Mouse (Mus musculus) right cerebral cortex, adult 18-20 months (tissue): ENCODE measurements around the gene Man1c1.

Source experiments
- DNase-seq: peaks from one replicate; pipeline ENCODE4 v3.0.0; 2022; ENCODE audit warnings: mixed read lengths

The Man1c1 gene

DNA sequence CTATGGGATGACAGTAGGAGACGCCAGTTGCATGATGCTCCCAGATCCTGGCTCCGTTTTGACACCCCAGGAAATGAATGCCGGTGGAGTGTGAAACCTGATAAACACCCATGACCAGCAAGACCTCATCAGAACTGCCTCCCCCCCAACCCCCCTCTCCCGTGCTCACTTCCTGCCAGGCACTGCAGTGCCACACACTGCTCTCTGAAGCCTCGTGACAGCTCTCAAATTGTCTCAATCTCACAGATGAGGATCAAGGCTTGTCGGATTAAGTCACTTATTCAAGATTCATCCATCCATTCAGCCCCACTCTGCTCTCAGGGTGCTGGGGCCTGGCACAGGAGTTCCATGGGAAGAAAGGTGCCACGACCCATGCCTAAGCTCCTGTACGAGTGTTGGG lies 102.7 kb downstream of the Man1c1 start:
- no peak for DNase-seq

DNA sequence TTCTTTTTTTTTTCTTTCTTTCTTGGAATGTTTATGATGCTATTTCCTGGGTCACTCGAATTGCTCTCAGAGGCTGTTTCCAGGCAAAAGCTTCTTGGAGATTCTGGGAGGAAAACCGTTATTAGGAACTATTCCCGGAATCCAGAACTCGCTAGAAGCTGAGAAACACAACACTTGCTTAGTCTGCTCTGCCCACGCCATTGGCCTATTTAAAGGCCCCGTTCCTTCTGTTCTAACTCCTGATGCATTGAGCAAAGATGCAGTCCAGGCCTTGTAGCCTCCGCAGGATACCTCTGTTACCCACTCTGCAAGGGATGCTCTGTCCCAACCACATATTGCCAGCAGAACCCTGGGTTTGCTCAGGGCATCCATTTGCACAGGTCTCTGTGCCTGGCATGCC lies 103.3 kb downstream of the Man1c1 start:
- DNase-seq = peak; percentile 64

DNA sequence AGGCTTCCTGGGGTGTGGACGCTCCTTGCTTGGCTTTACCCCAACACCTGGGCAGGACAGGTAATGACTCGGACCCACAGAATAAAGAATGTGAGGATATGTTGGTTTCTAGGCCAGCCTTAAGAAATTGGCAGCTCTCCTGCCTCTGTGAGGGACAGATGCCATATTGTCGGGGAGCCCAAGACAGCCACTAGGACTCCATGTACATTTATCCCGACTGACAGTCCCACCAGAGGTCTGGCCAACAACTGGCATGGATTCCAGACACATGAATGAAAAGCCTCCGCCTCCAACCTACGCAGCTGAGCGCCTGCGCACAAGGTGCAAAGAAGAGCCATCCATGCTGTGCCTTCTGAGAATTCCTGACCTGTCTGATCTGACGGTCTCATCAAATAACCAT lies 104.0 kb downstream of the Man1c1 start:
- no peak for DNase-seq

DNA sequence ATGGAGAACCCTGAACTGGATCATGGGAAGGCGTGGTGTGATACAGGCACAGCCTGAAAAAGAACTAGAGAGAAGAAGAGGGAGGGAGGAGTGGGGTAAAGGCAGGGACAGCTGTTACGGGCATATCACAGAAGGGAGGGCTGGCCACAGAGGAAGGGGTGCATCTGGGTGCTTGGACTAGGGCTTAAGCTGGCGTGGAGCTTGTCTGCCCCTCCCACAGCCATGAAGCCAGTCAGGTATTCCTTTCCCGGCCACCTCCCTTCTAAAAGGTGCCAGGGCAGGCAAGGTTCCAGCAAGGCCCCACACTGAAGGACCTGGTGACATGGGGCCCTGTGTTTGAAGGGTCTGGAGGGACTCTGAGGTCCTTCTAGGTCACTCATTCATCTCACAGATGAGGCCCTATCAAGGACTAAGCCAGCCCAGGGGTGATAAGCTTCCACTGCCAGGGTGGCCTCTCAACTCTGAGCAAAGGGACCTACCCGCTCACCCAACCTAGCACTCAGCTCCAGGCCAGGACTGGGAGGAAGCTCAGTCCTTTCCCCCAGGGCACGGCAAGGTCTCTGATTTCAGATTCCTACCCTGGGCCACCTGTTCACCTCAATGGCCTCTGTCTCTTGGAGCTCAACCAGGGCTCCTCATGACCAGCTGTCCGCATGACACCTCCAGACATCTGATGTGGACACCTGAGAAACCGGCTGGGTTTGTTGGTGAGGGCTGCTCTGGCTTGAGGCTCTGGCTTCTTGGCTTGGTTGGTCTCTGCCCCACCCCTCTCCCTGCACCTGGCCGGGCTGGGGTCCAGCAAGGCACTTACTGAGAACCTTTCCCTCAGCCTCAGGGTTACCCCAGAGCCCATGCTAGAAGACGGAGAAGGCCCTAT lies 107.0 kb downstream of the Man1c1 start:
- no peak for DNase-seq

DNA sequence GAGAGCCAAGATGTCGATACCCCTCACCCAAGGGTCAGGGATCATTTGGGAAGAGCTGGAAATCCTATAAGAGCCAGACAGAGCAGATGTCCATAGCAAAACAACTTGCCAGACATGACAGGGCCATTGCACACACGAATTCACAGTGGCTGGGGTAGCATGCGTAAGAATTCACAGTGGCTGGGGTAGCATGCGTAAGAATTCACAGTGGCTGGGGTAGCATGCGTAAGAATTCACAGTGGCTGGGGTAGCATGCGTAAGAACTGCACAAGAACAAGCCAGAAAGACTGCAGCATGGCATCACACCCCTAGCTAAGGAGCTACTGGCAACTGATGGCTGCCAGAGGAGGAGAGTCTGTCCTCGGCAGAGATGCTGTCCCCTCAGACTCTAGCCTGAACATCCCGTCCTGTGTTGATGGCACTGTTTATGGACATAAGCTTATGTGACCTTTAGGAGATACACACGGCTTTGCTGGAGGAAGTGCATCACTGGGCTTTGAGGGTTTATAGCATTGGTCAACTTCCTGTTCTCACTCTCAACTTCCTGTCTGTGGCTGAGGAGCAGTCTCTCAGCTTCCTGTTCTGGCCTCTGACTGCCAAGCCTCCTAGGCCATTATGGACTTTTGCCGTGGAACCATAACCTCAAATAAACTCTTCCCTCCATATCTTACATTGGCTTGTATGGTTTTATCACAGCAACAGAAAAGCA lies 109.2 kb downstream of the Man1c1 start:
- DNase-seq = no peak

DNA sequence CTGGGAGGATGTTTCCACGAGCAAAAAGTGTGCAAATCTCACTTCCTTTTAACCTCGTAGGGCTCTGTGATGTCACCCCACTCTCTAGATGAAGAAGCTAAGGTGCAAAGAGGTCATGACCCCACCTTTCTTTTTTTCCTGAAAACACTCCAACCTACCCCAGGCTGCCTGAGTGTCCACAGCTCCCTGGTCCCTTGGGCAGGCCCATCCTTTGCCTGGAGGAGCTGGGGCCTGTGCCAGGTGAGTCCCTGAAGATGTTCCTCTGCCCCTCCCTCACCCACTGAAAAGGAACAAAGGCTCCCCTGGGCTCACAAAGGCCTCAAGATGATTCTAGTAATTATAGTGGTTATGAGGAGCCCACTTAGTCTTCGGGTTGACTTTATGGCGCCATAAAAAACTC lies 111.6 kb downstream of the Man1c1 start:
- DNase-seq = no peak

DNA sequence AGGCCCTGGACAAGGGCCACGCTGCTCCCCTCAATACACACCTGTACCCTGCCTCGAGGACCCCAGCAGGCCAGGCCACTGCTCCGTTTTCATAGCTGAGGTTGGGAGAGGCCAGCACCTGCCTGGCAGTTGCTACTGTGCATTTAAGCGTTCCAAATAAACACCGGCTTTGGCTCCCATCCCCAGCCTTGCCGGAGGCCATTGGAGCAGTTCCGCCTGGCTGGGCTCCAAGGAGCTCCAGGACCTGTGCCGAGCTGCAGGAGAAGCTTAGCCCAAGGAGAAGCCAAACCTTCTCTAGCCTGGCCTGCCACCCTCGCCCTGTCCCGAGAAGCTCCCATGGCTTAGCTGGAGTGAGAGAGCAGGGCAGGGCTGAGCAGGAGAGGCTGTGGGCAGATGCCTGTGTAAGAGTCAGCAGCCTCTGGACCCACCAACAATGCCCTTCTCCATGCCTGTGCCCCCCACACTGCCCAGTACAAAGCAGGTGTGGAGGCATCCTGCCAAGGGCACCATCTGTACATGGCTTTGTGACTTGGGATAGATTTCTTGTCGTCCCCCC lies 112.5 kb downstream of the Man1c1 start:
- peak; percentile 58 for DNase-seq

DNA sequence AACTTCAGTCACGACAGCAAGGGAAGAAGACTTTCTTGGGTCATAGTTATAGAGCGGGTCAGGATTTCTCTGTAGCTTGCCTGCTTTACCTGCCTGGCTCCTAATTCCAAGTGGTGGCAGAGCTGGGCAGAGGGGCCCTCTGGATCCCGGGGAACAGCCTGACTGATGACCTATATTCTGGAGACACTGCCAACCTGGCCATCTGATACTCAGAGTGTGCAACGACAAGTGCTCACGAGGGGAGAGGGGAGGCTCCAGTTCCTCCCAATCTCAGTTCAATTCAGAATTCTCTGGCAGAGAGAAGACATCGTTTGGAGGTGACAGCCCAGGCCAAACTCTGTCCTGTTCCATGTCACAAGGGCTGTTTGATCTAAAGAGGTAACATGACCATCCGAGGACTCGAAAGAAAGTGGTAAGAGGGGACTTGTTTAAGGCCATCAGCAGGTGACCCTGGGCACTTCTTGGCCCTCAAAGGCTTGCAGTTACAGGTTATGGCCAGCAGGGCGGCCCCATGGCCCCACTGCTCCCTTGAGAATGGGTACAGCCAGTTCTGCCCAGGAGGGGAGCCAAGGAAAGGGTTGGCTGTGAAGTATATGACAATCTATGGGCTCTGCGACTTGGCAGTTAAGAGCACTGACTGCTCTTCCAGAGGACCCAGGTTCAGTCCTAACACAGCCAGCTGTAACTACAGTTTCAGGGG lies 113.7 kb downstream of the Man1c1 start:
- no peak for DNase-seq

DNA sequence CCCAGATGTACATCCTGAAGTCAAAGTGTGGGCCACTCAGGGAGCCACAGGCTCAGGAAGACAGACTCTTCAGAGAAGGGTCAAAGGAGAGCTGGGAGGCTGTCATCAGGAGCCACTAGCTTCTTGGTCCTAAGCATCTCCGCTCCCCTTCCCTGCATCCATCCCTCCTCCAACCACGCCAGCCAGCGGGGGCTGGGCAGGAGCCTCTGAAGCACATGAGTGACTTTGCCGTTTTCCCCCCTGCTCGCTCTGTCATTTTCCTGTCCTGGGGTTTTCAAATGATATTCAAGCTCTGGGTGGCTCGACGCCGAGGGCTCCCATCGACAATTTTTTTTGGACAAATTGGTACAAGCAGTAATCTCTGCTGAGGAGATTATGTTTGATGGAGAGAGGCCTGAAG lies 114.3 kb downstream of the Man1c1 start:
- no peak for DNase-seq

DNA sequence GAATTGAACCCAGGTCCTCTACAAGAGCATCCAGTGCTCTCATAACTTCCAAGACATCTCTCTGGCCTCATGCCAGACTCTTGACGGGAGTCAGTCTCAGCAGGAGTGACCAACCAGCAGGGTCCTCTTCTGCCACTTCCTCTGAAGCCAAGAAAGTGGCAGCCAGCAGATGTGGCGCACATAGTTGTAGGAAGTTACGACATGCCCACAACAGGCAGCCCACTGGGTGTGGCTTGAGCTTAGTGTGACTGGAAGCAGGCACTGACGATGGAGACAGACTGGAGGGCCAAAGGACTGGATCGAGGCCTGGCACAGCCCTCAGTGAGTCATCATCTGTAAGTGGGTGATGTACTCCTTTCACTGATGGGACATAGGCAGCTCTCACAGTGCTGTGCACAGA lies 115.1 kb downstream of the Man1c1 start:
- DNase-seq = no peak

DNA sequence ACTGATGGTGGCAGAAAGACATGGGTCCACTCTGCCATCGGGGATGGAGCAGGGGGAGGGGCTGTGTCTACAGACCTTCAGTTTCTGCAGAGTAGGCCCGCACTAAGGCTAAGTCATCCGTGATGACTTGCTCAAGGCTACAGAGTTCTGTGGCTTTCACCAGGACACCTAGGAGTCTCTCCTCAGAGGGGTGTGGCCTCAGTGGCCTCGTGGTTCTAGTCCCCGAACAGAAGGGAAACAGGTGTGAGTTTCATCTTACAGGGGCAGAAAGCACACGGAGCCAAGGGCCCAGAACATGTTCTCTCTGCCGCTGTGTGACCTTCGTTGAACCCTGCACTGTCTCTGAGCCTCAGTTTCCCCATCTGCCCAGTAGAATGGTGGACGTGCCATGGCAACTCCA lies 115.8 kb downstream of the Man1c1 start:
- no peak for DNase-seq

DNA sequence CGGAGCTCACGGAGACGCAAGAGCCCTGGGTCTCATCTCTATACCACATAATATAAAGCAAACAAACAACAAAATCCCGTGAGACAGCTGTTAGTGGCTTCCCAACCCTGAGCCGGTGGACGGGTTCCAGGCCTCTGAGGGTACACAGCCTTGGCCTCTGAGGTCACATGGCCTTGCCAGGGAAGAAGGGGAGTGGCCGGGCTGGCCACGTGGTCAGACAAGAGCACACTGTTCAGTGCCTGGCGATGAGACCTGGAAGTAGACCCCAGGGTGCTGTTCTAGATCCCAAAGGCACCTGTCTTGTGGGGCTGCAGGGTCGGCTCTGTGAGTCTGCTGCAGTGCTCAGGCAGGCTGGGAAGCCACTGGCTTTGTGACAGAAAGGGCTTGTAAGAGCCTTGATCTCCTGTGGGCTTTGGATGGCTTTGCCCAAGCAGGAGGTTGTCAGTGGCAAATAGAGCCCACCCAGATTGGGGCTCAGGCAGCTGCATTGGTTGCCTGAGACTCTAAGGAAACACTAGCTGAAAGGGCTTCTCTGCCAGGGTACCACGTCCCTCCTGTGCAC lies 116.4 kb downstream of the Man1c1 start:
- no peak for DNase-seq

DNA sequence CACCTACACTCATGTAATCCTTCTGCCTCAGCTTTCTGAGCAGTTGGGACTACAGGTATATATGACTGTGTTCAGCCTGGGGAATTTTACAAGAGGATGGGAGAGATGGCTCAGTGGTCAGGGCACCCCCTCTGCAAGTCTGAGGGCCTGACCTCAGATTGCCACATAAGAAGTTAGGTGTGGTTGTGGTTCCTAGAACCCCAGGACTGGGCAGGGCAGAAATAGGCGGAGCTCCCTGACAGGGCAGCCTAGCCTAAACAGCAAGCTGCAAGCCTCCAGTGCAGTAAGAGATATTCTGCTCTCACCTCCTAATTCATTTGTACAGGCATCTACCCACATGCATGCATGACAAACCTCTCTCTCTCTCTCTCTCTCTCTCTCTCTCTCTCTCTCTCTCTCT lies 117.5 kb downstream of the Man1c1 start:
- DNase-seq = no peak

DNA sequence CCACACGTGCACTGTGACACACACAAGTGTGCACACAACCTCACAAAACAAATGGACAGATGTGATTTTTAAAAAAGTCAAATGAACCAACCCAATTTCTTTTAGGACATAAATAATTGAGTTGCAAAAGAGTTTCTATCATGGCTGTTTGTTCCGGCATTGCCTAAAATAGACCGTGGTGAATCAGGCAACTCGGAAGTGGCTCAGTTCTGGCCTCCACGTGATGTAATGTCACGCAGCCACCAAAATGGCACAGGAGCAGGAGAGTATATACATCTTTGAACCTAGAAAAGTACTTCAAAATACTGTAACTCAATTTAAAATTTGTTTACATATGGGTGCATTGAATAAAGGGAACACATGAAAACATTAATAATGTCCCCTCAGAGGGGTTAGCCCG lies 118.0 kb downstream of the Man1c1 start:
- no peak for DNase-seq

DNA sequence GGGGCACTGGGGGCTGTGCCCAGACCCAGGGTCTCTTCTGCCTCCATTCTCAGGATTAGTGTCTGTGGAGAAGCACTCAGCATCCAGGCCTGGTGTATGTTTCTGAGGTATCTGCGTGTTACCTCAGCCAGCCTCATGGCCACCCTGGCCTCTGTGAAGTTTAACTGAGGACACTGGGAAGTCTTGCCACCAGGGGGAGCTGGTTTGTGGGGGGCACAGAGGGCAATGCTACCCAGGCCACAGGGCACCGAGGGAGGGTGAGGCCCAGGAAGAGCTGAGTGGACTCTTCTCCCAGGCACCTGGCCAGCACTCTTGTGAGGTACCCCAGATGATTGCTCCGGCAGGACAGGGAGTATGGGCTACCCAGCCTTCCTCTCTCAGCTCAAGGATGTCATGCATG lies 120.6 kb downstream of the Man1c1 start:
- no peak for DNase-seq

DNA sequence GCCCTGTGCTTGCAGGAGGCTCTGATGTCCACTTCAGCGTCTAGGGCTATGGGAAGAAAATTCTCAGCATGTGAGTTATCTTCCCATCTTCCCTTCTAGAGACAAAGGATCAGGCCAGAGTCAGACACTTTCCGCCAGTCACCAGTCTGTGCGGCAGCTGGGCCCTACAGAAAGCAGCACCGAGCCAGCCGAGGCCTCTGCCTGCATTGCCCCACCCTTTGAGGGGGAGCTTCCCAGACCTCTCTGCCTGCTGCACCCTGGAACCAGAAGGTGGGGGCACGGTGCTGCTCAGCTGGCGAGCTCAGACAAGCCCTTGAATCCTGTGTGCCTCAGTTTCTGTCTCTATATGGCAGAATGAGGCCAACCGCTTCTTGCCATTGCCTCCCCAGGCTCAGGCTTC lies 122.7 kb downstream of the Man1c1 start:
- no peak for DNase-seq

DNA sequence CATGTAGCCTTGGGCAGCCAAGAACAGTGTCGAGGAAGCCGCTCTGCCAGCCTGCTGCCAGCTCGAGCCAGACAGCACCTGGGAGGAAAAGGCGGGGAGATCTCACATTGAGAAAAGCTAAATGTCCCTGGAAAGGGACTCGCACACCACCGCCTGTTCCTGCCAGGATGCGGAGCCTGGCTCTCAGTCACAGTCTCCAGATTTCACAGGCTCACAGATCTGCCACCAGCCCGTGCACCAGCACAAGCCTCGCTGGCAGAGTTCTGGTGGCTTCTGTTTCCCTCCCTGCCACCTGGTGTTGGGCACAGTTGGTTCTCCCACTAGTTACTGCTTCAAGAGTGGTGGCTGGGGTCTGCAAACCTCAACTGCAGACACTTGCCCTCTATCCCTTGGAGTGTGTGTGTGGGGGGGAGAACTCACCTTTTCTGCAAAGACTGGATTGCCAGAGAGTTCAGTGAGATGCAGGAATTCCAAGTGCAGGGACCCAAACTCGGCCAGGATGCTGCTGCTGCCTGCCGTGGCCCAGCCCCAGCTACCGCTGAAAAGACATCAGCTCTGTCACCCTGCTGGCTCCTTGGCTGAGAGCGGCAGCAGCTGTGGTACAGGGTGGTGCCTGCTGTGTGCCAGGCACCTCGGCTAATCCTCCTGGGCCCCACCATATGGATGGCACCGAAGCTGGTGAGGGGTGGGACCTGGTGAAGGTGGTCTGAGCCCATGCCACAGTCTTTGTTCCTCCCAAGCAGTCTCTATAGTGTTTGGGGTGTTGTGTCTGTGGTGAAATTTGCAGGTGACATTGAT lies 123.5 kb downstream of the Man1c1 start:
- peak; percentile 85 for DNase-seq

DNA sequence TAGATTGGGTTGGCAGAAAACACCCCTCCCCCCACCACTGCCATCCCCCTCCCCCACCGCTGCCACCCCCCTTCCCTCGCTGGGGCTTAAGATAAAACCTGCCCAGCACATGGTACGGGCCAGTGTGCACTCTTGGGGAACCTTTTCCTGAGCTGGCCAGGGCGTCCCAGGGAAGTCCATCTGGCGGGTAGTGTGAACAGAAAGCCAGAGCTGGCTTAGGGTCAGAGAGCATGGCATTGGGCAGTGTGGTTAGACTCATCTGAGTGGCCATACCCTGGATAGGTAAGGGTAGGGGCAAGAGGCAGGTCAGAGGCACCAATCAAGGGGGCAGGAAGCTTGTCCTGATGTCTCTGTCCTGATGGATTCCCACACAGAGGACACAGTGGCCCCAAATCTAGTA lies 124.5 kb downstream of the Man1c1 start:
- no peak for DNase-seq

DNA sequence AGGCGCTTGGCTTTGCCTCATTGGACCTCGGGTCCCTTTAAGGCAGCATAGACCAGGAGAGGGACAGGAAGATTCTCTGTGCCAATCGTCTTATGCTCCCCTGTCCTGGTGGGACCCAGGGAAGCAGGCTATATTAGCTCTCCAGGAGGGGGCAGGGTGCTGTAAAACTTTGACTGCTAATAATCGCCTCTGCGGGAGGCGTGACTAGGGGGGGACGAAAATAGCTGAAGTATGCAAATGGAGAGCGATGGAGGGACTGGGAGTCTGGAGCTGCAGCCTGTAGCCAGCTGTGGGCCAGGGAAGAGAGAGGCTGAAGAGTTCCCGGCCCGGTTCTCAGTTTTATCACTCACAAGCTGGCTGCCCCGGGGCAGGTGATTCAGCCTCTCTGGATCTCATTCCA lies 124.9 kb downstream of the Man1c1 start:
- DNase-seq = no peak

DNA sequence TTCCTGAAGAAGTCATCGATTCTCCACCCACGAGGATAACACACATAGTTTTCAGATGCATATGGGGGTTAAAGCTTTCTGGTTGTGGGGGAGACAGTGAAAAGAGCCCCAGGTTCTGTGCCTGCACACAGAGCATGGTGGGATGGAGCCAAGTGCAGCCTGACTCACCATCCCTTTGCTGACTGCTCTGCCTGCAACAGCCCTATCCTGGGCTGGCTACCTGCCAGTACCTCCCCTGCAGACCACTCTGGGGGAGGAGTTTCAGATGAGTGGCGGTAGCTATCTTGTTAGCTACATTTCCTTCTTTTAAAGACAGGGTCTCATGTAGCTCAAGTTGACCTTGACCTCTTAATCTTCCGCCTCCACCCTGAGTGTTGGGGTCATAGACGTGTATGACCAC lies 125.7 kb downstream of the Man1c1 start:
- DNase-seq = peak; percentile 70

DNA sequence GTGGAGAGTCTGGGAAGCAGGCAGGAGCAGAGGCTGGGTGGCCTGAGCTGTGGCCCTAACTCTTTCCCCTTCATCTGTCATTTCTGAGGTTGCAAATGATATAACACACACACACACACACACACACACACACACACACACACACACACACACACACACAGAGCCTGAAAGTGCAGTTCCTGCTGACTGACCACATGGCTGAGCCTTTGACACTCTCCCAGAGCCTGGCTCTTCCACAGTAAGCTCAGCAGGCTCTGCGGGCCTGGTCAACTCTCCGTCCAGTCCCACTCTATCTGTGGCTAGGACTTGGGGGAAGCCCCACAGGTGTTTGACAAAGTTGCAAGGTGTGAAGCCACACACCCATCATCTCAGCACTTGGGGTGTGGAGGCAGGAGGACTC lies 126.8 kb downstream of the Man1c1 start:
- DNase-seq = no peak

DNA sequence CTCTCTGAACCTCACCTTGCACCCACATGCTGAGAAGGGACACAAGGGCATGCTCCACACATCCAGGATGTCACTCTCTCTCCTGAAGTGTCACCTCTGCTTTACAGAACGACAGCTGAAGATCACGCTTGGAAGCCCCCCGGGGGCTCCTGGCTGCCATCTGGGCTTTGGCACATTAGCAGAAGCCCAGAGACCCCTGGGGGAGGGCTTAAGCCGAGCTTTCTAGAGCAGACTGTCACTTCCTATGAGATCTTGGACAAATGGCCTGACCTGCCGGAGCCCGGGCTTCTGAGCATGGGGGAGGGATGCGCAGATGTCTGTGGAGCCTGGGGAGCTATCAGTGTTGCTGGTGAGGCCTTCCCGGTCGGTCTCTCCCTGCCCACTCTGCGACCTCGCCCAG lies 128.6 kb downstream of the Man1c1 start:
- no peak for DNase-seq
